Mouse (Mus musculus) ES-Bruce4 (cell line): ENCODE measurements around the gene Tspan3.

ENCODE experiments used
- EP300 ChIP-seq: IDR thresholded peaks from 2 replicates; pipeline ENCODE4 v1.6.1; 2011; ENCODE audit warnings: low read depth, low read length; ENCODE audit not compliant: insufficient read depth
- POLR2A ChIP-seq: IDR thresholded peaks from one replicate; pipeline ENCODE4 v1.8.1; 2011; ENCODE audit warnings: low read length; ENCODE audit not compliant: insufficient read depth

DNA sequence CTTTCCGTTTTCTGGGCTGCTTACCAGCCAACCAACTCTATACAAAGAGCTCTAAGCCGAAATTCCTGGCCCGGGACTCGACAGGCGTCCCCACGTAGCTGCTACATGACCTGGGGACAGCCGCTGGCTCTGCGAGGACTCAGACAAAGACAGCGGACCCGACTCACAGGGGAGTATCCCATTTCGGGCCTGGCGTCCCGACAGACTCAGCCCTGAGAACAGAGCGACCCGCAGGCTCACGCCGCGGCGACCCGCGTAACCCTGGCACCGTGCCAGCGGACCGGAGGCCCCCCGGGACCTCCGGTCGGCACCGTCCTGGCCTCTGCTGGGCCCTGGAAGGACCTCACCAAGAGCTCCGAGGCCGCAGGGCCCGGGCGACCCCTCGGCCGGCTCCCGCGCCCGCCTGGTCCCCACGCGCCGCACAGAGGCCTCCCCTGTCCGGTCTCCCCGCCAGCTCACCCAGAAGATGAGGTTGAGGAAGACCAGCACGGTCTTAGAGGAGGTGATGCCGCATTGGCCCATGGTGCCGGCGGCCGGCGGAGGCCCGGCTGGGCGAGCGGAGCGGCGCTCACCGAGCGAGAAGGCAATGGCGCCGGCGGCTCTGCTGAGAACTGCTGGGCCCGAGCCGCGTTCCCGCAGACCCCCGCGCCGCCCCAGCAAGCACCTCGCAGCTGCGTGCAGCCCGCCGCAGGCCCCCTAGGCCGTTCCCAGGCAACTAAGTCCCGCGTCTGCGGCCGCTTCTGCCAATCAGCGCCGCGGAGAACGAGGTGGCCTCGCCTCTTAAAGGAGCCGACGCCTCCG is 4.7 kb downstream of the Tspan3 start:
- TF ChIP-seq POLR2A: no peak
- no peak for TF ChIP-seq EP300
